Comparison of ENCODE assay signal across 12 mouse cellular contexts in genomic region chr13:51120734-51121133, GRCm38 (mm10). TPM values are rescaled to one million over a fixed set of nuclear protein-coding genes. Genes with fewer than 3 reads are reported as not detected.
A peak's percentile ranks its signal among the peaks of the same experiment; 100 is the strongest.
DNase-seq lines count a peak whose midpoint lies in the region; ATAC-seq and TF ChIP-seq lines count a peak whose summit lies in the region.
"Had no signal": no experiment of that assay in that cellular context is flagged by ENCODE, and none has a peak within 500 bp of the region (broad histone marks: within the 10 kb centered on the region; RNA-seq: fewer than 3 reads in every experiment).

No protein-coding gene starts in this region.

- peak overlapping the region; percentile 26; the same call in 1 of the 2 replicates for H3K27ac ChIP-seq in kidney, embryonic 14.5 days (ENCODE audit: low read depth, low read length)
- no peak overlapping the region for H3K27ac ChIP-seq in kidney, embryonic 16.5 days (ENCODE audit: low read length)
- H3K27ac ChIP-seq in MEL (ENCODE audit: control insufficient read depth, low read depth, low read length): peak overlapping the region; percentile 91
- peak overlapping the region; percentile 25; the same call in 1 of the 2 replicates for H3K27ac ChIP-seq in liver, embryonic 12.5 days
- H3K27ac ChIP-seq: limb, embryonic 13.5 days had no signal

- no peak for TF ChIP-seq EP300 in MEL (IDR thresholded peaks at IDR 0.05; ENCODE audit: low read depth in 1 of 2, low read length in 2 of 2)

- no peak for TF ChIP-seq POLR2A in MEL (IDR thresholded peaks at IDR 0.05; ENCODE audit: control insufficient read depth in 1 of 2, insufficient read depth in 1 of 2, low read depth in 1 of 2, low read length in 2 of 2, poor library complexity in 1 of 2)

- peak; percentile 46 for DNase-seq in embryo, embryonic 10 days (ENCODE audit: low spot score)
- no peak for DNase-seq in embryo, embryonic 11 days
- peak; percentile 77 for DNase-seq in MEL (ENCODE audit: low read depth, low spot score)
- DNase-seq in left cerebral cortex, postnatal 36 days (ENCODE audit: low spot score in 2 of 2): no peak
- DNase-seq in spleen, postnatal 4 days (ENCODE audit: low spot score in 2 of 2): no peak
- DNase-seq: cerebellum, adult 8-10 months; thymus, postnatal 25 days had no signal

- 45% methylated on average over 4 of the region's 4 CpGs for WGBS in kidney, embryonic 14.5 days
- 29% methylated on average over 4 of the region's 4 CpGs for WGBS in kidney, embryonic 16.5 days
- 3% methylated on average over 4 of the region's 4 CpGs for WGBS in liver, embryonic 12.5 days (ENCODE audit: insufficient replicate concordance)

- no peak for ATAC-seq in kidney, embryonic 14.5 days (ENCODE audit: low FRiP score, low TSS enrichment)
- no peak for ATAC-seq in kidney, embryonic 16.5 days (ENCODE audit: low FRiP score, low TSS enrichment)
- ATAC-seq in liver, embryonic 12.5 days: no peak
- ATAC-seq: Patski had no signal

- no peaks in the 10 kb centered on the region for H3K27me3 ChIP-seq in kidney, embryonic 14.5 days (ENCODE audit: control insufficient read depth, insufficient read depth, low read length)
- H3K27me3 ChIP-seq in kidney, embryonic 16.5 days (ENCODE audit: insufficient read depth, low read length): no peaks in the 10 kb centered on the region
- H3K27me3 ChIP-seq in MEL (ENCODE audit: control insufficient read depth in 1 of 2, insufficient read depth in 2 of 2, low read length in 2 of 2): no peaks in the 10 kb centered on the region
- no peaks in the 10 kb centered on the region for H3K27me3 ChIP-seq in liver, embryonic 12.5 days (replicated peaks)
- H3K27me3 ChIP-seq: limb, embryonic 13.5 days; Patski had no signal

- H3K9me3 ChIP-seq in kidney, embryonic 14.5 days (ENCODE audit: control insufficient read depth, low read length): no peaks in the 10 kb centered on the region
- no peaks in the 10 kb centered on the region for H3K9me3 ChIP-seq in kidney, embryonic 16.5 days (ENCODE audit: low read length)
- H3K9me3 ChIP-seq in MEL (replicated peaks; ENCODE audit: insufficient read depth, low read length): no peaks in the 10 kb centered on the region
- no peaks in the 10 kb centered on the region for H3K9me3 ChIP-seq in liver, embryonic 12.5 days (replicated peaks)
- H3K9me3 ChIP-seq: limb, embryonic 13.5 days had no signal

- peaks cover 73% of the 10 kb centered on the region for H3K79me2 ChIP-seq in MEL (ENCODE audit: control insufficient read depth, insufficient read depth, low read length, poor library complexity)

- intact Hi-C loops in left cerebral cortex, postnatal 36 days (cut with DNase I): no loop called here

- TF ChIP-seq RAD21 in MEL (IDR thresholded peaks at IDR 0.05; ENCODE audit: low read depth, low read length): no peak

- no peak overlapping the region for H3K4me2 ChIP-seq in kidney, embryonic 14.5 days (replicated peaks; ENCODE audit: low read depth, low read length)
- no peak overlapping the region for H3K4me2 ChIP-seq in kidney, embryonic 16.5 days (replicated peaks; ENCODE audit: low read depth, low read length)
- H3K4me2 ChIP-seq in liver, embryonic 12.5 days: peak overlapping the region; percentile 30
- H3K4me2 ChIP-seq: limb, embryonic 13.5 days had no signal

- H3K4me3 ChIP-seq in kidney, embryonic 14.5 days (ENCODE audit: low read length): no peak overlapping the region
- no peak overlapping the region for H3K4me3 ChIP-seq in kidney, embryonic 16.5 days (ENCODE audit: low read length)
- peak overlapping the region; percentile 31 to 50 for H3K4me3 ChIP-seq in MEL (ENCODE audit: control insufficient read depth in 1 of 2, insufficient read depth in 1 of 2, low read depth in 2 of 2, low read length in 2 of 2)
- H3K4me3 ChIP-seq in liver, embryonic 12.5 days: no peak overlapping the region
- H3K4me3 ChIP-seq: limb, embryonic 13.5 days had no signal

- H3K4me1 ChIP-seq in kidney, embryonic 14.5 days (ENCODE audit: control insufficient read depth, insufficient read depth, low read length): peaks cover 26% of the 10 kb centered on the region; the same call in 1 of the 2 replicates
- H3K4me1 ChIP-seq in kidney, embryonic 16.5 days (ENCODE audit: insufficient read depth, low read length): peaks cover 57% of the 10 kb centered on the region
- peaks cover 27 to 49% of the 10 kb centered on the region in 2 experiments for H3K4me1 ChIP-seq in MEL (ENCODE audit: control insufficient read depth in 1 of 2, insufficient read depth in 2 of 2, low read length in 2 of 2)
- H3K4me1 ChIP-seq in liver, embryonic 12.5 days: peaks cover 71% of the 10 kb centered on the region

- no peak overlapping the region for H3K9ac ChIP-seq in kidney, embryonic 14.5 days (ENCODE audit: low read depth, low read length)
- no peak overlapping the region for H3K9ac ChIP-seq in kidney, embryonic 16.5 days (replicated peaks; ENCODE audit: low read length)
- H3K9ac ChIP-seq in MEL (ENCODE audit: control insufficient read depth, low read depth, low read length, poor library complexity, severe bottlenecking): peak overlapping the region; percentile 59
- no peak overlapping the region for H3K9ac ChIP-seq in liver, embryonic 12.5 days
- H3K9ac ChIP-seq: limb, embryonic 13.5 days had no signal

- H3K36me3 ChIP-seq in kidney, embryonic 14.5 days (ENCODE audit: control insufficient read depth, insufficient read depth, low read length): peaks cover 6% of the 10 kb centered on the region
- no peaks in the 10 kb centered on the region for H3K36me3 ChIP-seq in kidney, embryonic 16.5 days (ENCODE audit: insufficient read depth, low read length)
- peaks cover 0 to 61% of the 10 kb centered on the region in 2 experiments; a peak in 3 of 4 replicates for H3K36me3 ChIP-seq in MEL (ENCODE audit: control insufficient read depth in 1 of 2, insufficient read depth in 2 of 2, low read length in 2 of 2)
- H3K36me3 ChIP-seq in liver, embryonic 12.5 days: peaks cover 5% of the 10 kb centered on the region; the same call in 1 of the 2 replicates

- TF ChIP-seq CTCF in MEL (IDR thresholded peaks at IDR 0.05 in 2 of 3, conservative IDR thresholded peaks at IDR 0.05 in 1 of 3; ENCODE audit: control insufficient read depth in 1 of 3, insufficient read depth in 1 of 3, low read depth in 2 of 3, low read length in 3 of 3, poor library complexity in 1 of 3, severe bottlenecking in 1 of 3): no peak

TF ChIP-seq in MEL, 35 proteins besides CTCF, POLR2A, EP300 and RAD21 (continues in another document):
- TF ChIP-seq MXI1 (IDR thresholded peaks at IDR 0.05; ENCODE audit: low read depth, low read length) (0 out of 2 replicates have a peak, but pooled peaks have one; percentile 3), JUND (IDR thresholded peaks at IDR 0.05; ENCODE audit: low read depth, low read length) (no peak), NELFE (IDR thresholded peaks at IDR 0.05; ENCODE audit: low read depth, low read length) (no peak), CHD2 (IDR thresholded peaks at IDR 0.05; ENCODE audit: low read length) (no peak), E2F4 (IDR thresholded peaks at IDR 0.05; ENCODE audit: borderline replicate concordance, low read depth, low read length) (no peak), HCFC1 (IDR thresholded peaks at IDR 0.05; ENCODE audit: low read depth, low read length) (0 out of 2 replicates have a peak, but pooled peaks have one; percentile 13), RCOR1 (IDR thresholded peaks at IDR 0.05; ENCODE audit: low read depth, low read length) (peak; percentile 56), USF1 (IDR thresholded peaks at IDR 0.05; ENCODE audit: low read depth, low read length) (no peak), ETS1 (IDR thresholded peaks at IDR 0.05; ENCODE audit: low read depth, low read length) (peak; percentile 67), GATA1 (IDR thresholded peaks at IDR 0.05; ENCODE audit: low read depth, low read length) (peak; percentile 73), SIN3A (IDR thresholded peaks at IDR 0.05; ENCODE audit: low read length) (peak; percentile 52; the same call in 1 of the 2 replicates), SMC3 (IDR thresholded peaks at IDR 0.05; ENCODE audit: low read depth, low read length) (no peak), ELF1 (IDR thresholded peaks at IDR 0.05; ENCODE audit: low read depth, low read length) (no peak), MAFK (IDR thresholded peaks at IDR 0.05; ENCODE audit: borderline replicate concordance, low read depth, low read length) (no peak), BHLHE40 (IDR thresholded peaks at IDR 0.05; ENCODE audit: borderline replicate concordance, low read depth, low read length) (no peak), GABPA (IDR thresholded peaks at IDR 0.05; ENCODE audit: low read depth, low read length) (no peak), TCF12 (IDR thresholded peaks at IDR 0.05; ENCODE audit: low read depth, low read length) (no peak), TBP (IDR thresholded peaks at IDR 0.05; ENCODE audit: low read depth, low read length) (0 out of 2 replicates have a peak, but pooled peaks have one; percentile 50), USF2 (IDR thresholded peaks at IDR 0.05; ENCODE audit: borderline replicate concordance in 1 of 2, insufficient read depth in 1 of 2, low read depth in 1 of 2, low read length in 2 of 2) (no peak), KAT2A (conservative IDR thresholded peaks at IDR 0.05; ENCODE audit: low read depth, low read length) (no peak), MYB (IDR thresholded peaks at IDR 0.05; ENCODE audit: low read depth, low read length) (no peak), POLR2AphosphoS2 (IDR thresholded peaks at IDR 0.05; ENCODE audit: low read length) (no peak), MEF2A (IDR thresholded peaks at IDR 0.05; ENCODE audit: extremely low read depth, insufficient replicate concordance, low read depth, low read length, poor library complexity, severe bottlenecking) (no peak)

RNA-seq across cellular contexts. Expression of gene Spin1, which starts 20.1 kb away (rescaled TPM):
- polyA plus RNA-seq in kidney, embryonic 14.5 days (2014; fragmentation: Nextera tagmentation; extraction: Ambion mirVana): 65.8 and 107 TPM in 2 replicates
- polyA plus RNA-seq in kidney, embryonic 16.5 days (2015; fragmentation: Nextera tagmentation; extraction: Ambion mirVana): 92.2 and 94.0 TPM in 2 replicates
- 16.6 and 19.8 TPM in 2 replicates for total RNA-seq in MEL (2012; rRNA removed)
- 10 to 100 TPM; 23.7 to 47.3 TPM for polyA plus RNA-seq in MEL (2012; ENCODE audit: insufficient read depth in 1 of 2, insufficient read length in 2 of 2, low read depth in 1 of 2, low replicate concordance in 2 of 2, missing spikeins in 1 of 2)
- polyA plus RNA-seq in liver, embryonic 12.5 days (2016; fragmentation: Nextera tagmentation; extraction: Ambion mirVana): 18.5 and 19.0 TPM in 2 replicates
- 100 to 1,000 TPM; 168 to 171 TPM for total RNA-seq in left cerebral cortex, postnatal 36 days (2021)

RNA-seq across cellular contexts. Expression of gene Nxnl2, which starts 50.1 kb away (rescaled TPM):
- 1.0 and 1.1 TPM in 2 replicates for polyA plus RNA-seq in kidney, embryonic 14.5 days (2014; fragmentation: Nextera tagmentation; extraction: Ambion mirVana)
- polyA plus RNA-seq in kidney, embryonic 16.5 days (2015; fragmentation: Nextera tagmentation; extraction: Ambion mirVana): 1.1 and 1.2 TPM in 2 replicates
- not detected in 2 replicates for total RNA-seq in MEL (2012; rRNA removed)
- not detected for polyA plus RNA-seq in MEL (2012; ENCODE audit: insufficient read depth in 1 of 2, insufficient read length in 2 of 2, low read depth in 1 of 2, low replicate concordance in 2 of 2, missing spikeins in 1 of 2)
- polyA plus RNA-seq in liver, embryonic 12.5 days (2016; fragmentation: Nextera tagmentation; extraction: Ambion mirVana): 0.19 and 0.28 TPM in 2 replicates
- under 1 TPM; 0.37 to 0.93 TPM for total RNA-seq in left cerebral cortex, postnatal 36 days (2021)

Comparison
In these comparisons a context has a peak if more than half of its experiments do, and no peak if none do; other contexts are left out.
1. DNase-seq: peak in embryo, embryonic 10 days (single experiment) and MEL (single experiment); none in embryo, embryonic 11 days (single experiment), left cerebral cortex, postnatal 36 days (0 of 2) and spleen, postnatal 4 days (0 of 2).
2. H3K4me3 ChIP-seq: peak in MEL (2 of 2); none in kidney, embryonic 14.5 days (single experiment), kidney, embryonic 16.5 days (single experiment) and liver, embryonic 12.5 days (single experiment).